Comparison of ENCODE assay signal across 13 mouse cellular contexts in the genomic region with DNA sequence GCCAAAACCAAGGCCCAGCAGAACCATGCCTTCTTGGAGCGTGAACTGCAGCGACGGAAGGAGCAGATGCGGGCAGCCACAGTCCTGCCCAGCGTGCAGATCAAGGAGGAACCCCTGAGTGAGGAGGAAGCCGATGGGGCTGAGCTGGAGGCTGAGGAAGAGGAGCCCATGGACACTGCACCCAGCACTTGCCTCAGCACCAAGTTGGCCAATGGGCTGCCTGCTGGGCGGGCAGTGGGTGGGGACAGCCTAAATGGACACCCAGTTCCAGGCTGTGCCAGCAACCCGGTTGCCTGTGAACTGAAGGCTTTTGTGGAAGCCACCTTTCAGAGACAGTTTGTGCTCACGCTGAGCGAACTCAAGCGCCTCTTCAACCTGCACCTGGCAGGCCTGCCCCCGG. TPM values are rescaled to one million over a fixed set of nuclear protein-coding genes. Genes with fewer than 3 reads are reported as not detected.
DNase-seq lines count a peak whose midpoint lies in the region.
"Had no signal": no experiment of that assay in that cellular context is flagged by ENCODE, and none has a peak within 500 bp of the region (broad histone marks: within the 10 kb centered on the region; RNA-seq: fewer than 3 reads in every experiment).

No protein-coding gene starts in this region.

- peak; percentile 6 to 15 for DNase-seq in adrenal gland, postnatal 36 days
- DNase-seq in adrenal gland, postnatal 25 days: no peak
- DNase-seq in layer of hippocampus, adult 11-12 months (ENCODE audit: low spot score): peak; percentile 60
- no peak for DNase-seq in layer of hippocampus, postnatal 25 days (ENCODE audit: extremely low spot score in 1 of 2, low spot score in 1 of 2)
- peak; percentile 51 for DNase-seq in right cerebral cortex, adult 18-20 months
- DNase-seq in right cerebral cortex, adult 2 months (ENCODE audit: low spot score in 2 of 2): no peak
- peak; percentile 34 for DNase-seq in telencephalon, adult 2 months (ENCODE audit: low read depth, low spot score)
- no peak for DNase-seq in testis, postnatal 10 days (ENCODE audit: low spot score)
- DNase-seq: adrenal gland, adult 8-10 months; gastrocnemius, postnatal 10 days; heart, postnatal 36 days; midbrain, embryonic 14.5 days; thymus, postnatal 25 days had no signal

RNA-seq across cellular contexts. Expression of a gene that starts 22.8 kb away (rescaled TPM):
- total RNA-seq in adrenal gland, postnatal 36 days (2021): 10 to 100 TPM; 23.1 to 25.9 TPM
- total RNA-seq in adrenal gland, postnatal 25 days (2021): 26.5 and 27.5 TPM in 2 replicates
- total RNA-seq in layer of hippocampus, postnatal 25 days (2021): 10 to 100 TPM; 24.7 to 28.2 TPM

RNA-seq across cellular contexts. Expression of a gene that starts 41.8 kb away (rescaled TPM):
- total RNA-seq in adrenal gland, postnatal 36 days (2021): 10 to 100 TPM in 1 of 2 experiments, 1 to 10 TPM in 1; 4.9 to 15.0 TPM
- total RNA-seq in adrenal gland, postnatal 25 days (2021): 5.9 and 7.0 TPM in 2 replicates
- 1 to 10 TPM; 2.9 to 4.5 TPM for total RNA-seq in layer of hippocampus, postnatal 25 days (2021)

RNA-seq across cellular contexts. Expression of a gene that starts 42.0 kb away (rescaled TPM):
- not detected for total RNA-seq in adrenal gland, postnatal 36 days (2021)
- total RNA-seq in adrenal gland, postnatal 25 days (2021): 0.55 TPM in 1 of 2 replicates, not detected in the other
- 1 to 10 TPM in 1 of 2 experiments, under 1 TPM in 1; 0.68 to 1.1 TPM for total RNA-seq in layer of hippocampus, postnatal 25 days (2021)
- total RNA-seq: gastrocnemius, postnatal 10 days; heart, postnatal 36 days had no signal

Comparison
In these comparisons a context has a peak if more than half of its experiments do, and no peak if none do; other contexts are left out.
1. DNase-seq: peak in adrenal gland, postnatal 36 days (2 of 2), layer of hippocampus, adult 11-12 months (single experiment), right cerebral cortex, adult 18-20 months (single experiment) and telencephalon, adult 2 months (single experiment); none in adrenal gland, postnatal 25 days (single experiment), layer of hippocampus, postnatal 25 days (0 of 2), right cerebral cortex, adult 2 months (0 of 2) and testis, postnatal 10 days (single experiment).